Mouse (Mus musculus) lung, adult 2 months (tissue): ENCODE results near the gene Shprh.
"Not testable (repeated sequence)": the region's sequence is repeated elsewhere in the genome, so short reads cannot be mapped to it uniquely, and the experiment has no call there.

ENCODE experiments used
- CTCF ChIP-seq: fragments of 200-500 bp; IDR thresholded peaks from 2 replicates; pipeline ENCODE4 v1.5.1; 2011; ENCODE audit warnings: mild to moderate bottlenecking, low read length, control low read depth; ENCODE audit not compliant: insufficient read depth
- POLR2A ChIP-seq: fragments of 200-500 bp; IDR thresholded peaks from 2 replicates; pipeline ENCODE4 v1.6.1; 2011; ENCODE audit warnings: low read depth, mild to moderate bottlenecking, control low read depth, low read length, borderline replicate concordance; ENCODE audit errors: extremely low read depth

GRCm38 (mm10) chr10:11262292-11262691, 113.1 kb downstream of the Shprh start:
- TF ChIP-seq CTCF, POLR2A: not testable (repeated sequence)
